Mouse (Mus musculus) liver, postnatal 0 days (tissue): Measurements from ENCODE around the gene Car5a.

ENCODE experiments used
- CTCF ChIP-seq: sonication (generic); IDR thresholded peaks from 2 replicates; pipeline ENCODE4 v1.5.1; 2016; ENCODE audit warnings: antibody characterized with exemption, low read depth
- EP300 ChIP-seq: IDR thresholded peaks from 2 replicates; pipeline ENCODE4 v1.6.1; 2016; ENCODE audit warnings: antibody characterized with exemption, low read depth, mild to moderate bottlenecking

GRCm38 (mm10) chr8:121896476-121897145 lies 48.1 kb downstream of the Car5a start:
- TF ChIP-seq CTCF (no peak), EP300 (no peak)
